Mouse (Mus musculus): Measurements from ENCODE around the gene Zfp646.
"Not testable (repeated sequence)": the region's sequence is repeated elsewhere in the genome, so short reads cannot be mapped to it uniquely, and the experiment has no call there.

The Zfp646 gene

GRCm38 (mm10) chr7:127876041-127876466 lies at the start of gene Zfp646:
Gene Zfp646, plus strand, starts transcription at chr7:127876221.
- in situ Hi-C loops (cut with MboI, MseI) = loop anchor here (5.0 kb wide), 1 partner anchor 36 kb away; the partner anchor contains the start of gene Kat8

GRCm38 (mm10) chr7:127835550-127835949 lies 40.5 kb upstream of the Zfp646 start:
- in situ Hi-C loops (cut with MboI, MseI) = no loop called here

GRCm38 (mm10) chr7:127837473-127837872 lies 38.5 kb upstream of the Zfp646 start:
- in situ Hi-C loops (cut with MboI, MseI) = no loop called here

- in situ Hi-C loops (cut with MboI, MseI) = not testable (repeated sequence)
These were observed 38.1 kb upstream of the Zfp646 start for GRCm38 (mm10) chr7:127837878-127838277.

- in situ Hi-C loops (cut with MboI, MseI) = loop anchor here (10.0 kb wide), 1 partner anchor 945 kb away; no protein-coding TSS in a partner anchor
These were observed 36.0 kb upstream of the Zfp646 start for GRCm38 (mm10) chr7:127840031-127840430.

GRCm38 (mm10) chr7:127840886-127841285 lies 35.1 kb upstream of the Zfp646 start:
- in situ Hi-C loops (cut with MboI, MseI) = loop anchor here (10.0 kb wide), 1 partner anchor 946 kb away; no protein-coding TSS in a partner anchor

GRCm38 (mm10) chr7:127841340-127842000 lies 34.6 kb upstream of the Zfp646 start:
- in situ Hi-C loops (cut with MboI, MseI) = loop anchor here (10.0 kb wide), 1 partner anchor 947 kb away; no protein-coding TSS in a partner anchor

- in situ Hi-C loops (cut with MboI, MseI) = loop anchor here (10.0 kb wide), 1 partner anchor 947 kb away; no protein-coding TSS in a partner anchor
These were observed 33.9 kb upstream of the Zfp646 start for GRCm38 (mm10) chr7:127842001-127842718.

- in situ Hi-C loops (cut with MboI, MseI) = loop anchor here (10.0 kb wide), 1 partner anchor 955 kb away; no protein-coding TSS in a partner anchor
These were observed 25.8 kb upstream of the Zfp646 start for GRCm38 (mm10) chr7:127849973-127850875.

GRCm38 (mm10) chr7:127850906-127851305 lies 25.1 kb upstream of the Zfp646 start:
- in situ Hi-C loops (cut with MboI, MseI) = no loop called here

- in situ Hi-C loops (cut with MboI, MseI) = no loop called here
These were observed 17.8 kb upstream of the Zfp646 start for GRCm38 (mm10) chr7:127858258-127858657.

GRCm38 (mm10) chr7:127866434-127866833 lies 9.6 kb upstream of the Zfp646 start:
- in situ Hi-C loops (cut with MboI, MseI) = no loop called here

- in situ Hi-C loops (cut with MboI, MseI) = no loop called here
These were observed 8.4 kb upstream of the Zfp646 start for GRCm38 (mm10) chr7:127867641-127868040.

GRCm38 (mm10) chr7:127869149-127869810 lies 6.7 kb upstream of the Zfp646 start:
- in situ Hi-C loops (cut with MboI, MseI) = no loop called here

GRCm38 (mm10) chr7:127870136-127870821 lies 5.7 kb upstream of the Zfp646 start:
- in situ Hi-C loops (cut with MboI, MseI) = no loop called here

GRCm38 (mm10) chr7:127874812-127875626 lies 1.0 kb upstream of the Zfp646 start:
- in situ Hi-C loops (cut with MboI, MseI) = loop anchor here (5.0 kb wide), 1 partner anchor 37 kb away; the partner anchor contains the start of gene Kat8

GRCm38 (mm10) chr7:127875627-127876001 lies 407 bp upstream of the Zfp646 start:
- in situ Hi-C loops (cut with MboI, MseI) = loop anchor here (5.0 kb wide), 1 partner anchor 37 kb away; the partner anchor contains the start of gene Kat8

GRCm38 (mm10) chr7:127876467-127877348 lies 687 bp downstream of the Zfp646 start, which contains the start of gene Zfp668:
Gene Zfp668, minus strand, starts transcription at chr7:127876828.
- in situ Hi-C loops (cut with MboI, MseI) = loop anchor here (5.0 kb wide), 1 partner anchor 36 kb away; the partner anchor contains the start of gene Kat8
